Mouse (Mus musculus) telencephalon, adult 2 months (tissue): Measurements from ENCODE around the gene Sec23ip.

Source experiments
- DNase-seq: peaks from one replicate; pipeline ENCODE4 v3.0.0-alpha.2; 2011; ENCODE audit warnings: low read depth, low spot score

Sec23ip gene

GRCm38 (mm10) chr7:128779305-128779704 is 34.6 kb downstream of the Sec23ip start:
- peak; percentile 49 for DNase-seq

GRCm38 (mm10) chr7:128781846-128782245 is 37.1 kb downstream of the Sec23ip start:
- no peak for DNase-seq

GRCm38 (mm10) chr7:128790045-128790444 is 45.3 kb downstream of the Sec23ip start:
- no peak for DNase-seq

- no peak for DNase-seq
These were observed 48.7 kb downstream of the Sec23ip start for GRCm38 (mm10) chr7:128793464-128793863.

- no peak for DNase-seq
These were observed 80.3 kb downstream of the Sec23ip start for GRCm38 (mm10) chr7:128824986-128825563.

- no peak for DNase-seq
These were observed 87.8 kb downstream of the Sec23ip start for GRCm38 (mm10) chr7:128832455-128833081.

GRCm38 (mm10) chr7:128833196-128833595 is 88.5 kb downstream of the Sec23ip start:
- DNase-seq: no peak
